In the genomic region with DNA sequence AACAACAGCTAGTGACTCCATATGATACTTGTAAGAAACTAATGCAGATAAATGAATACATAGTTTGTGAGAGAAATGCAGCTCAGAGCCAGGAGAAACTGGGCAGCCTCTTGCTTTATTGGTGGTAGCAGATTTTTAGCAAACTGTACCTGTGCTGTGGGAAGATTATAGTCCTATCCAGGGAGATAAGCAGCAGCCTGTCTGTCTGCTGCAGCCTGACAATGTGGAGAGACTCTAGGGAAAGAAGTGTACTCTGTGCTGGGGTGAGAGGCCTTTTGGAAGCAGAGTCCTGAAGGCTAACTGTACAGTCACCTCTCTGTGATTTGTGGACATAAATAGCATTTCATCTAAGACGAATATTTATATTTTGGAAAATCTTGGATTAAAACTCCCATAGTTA, we compare ENCODE assay signal across 21 mouse cellular contexts. TPM values are rescaled to one million over a fixed set of nuclear protein-coding genes. Genes with fewer than 3 reads are reported as not detected.
A peak's percentile ranks its signal among the peaks of the same experiment; 100 is the strongest.
DNase-seq lines count a peak whose midpoint lies in the region; ATAC-seq and TF ChIP-seq lines count a peak whose summit lies in the region.
"Had no signal": no experiment of that assay in that cellular context is flagged by ENCODE, and none has a peak within 500 bp of the region (broad histone marks: within the 10 kb centered on the region; RNA-seq: fewer than 3 reads in every experiment).

No protein-coding gene starts in this region.

- TF ChIP-seq EP300 in liver, postnatal 0 days (IDR thresholded peaks at IDR 0.05; ENCODE audit: low read depth), result peak; percentile 44; the same call in 1 of the 2 replicates

- no peak for TF ChIP-seq CTCF in gastrocnemius, adult 2 months (IDR thresholded peaks at IDR 0.05)
- TF ChIP-seq CTCF in kidney, adult 2 months (conservative IDR thresholded peaks at IDR 0.05; ENCODE audit: insufficient read depth, insufficient read length, low read depth, low read length), result no peak
- no peak for TF ChIP-seq CTCF in liver, postnatal 0 days (IDR thresholded peaks at IDR 0.05; ENCODE audit: low read depth)

- peaks cover 21% of the 10 kb centered on the region for H3K4me1 ChIP-seq in kidney, adult 2 months (ENCODE audit: control insufficient read depth, insufficient read depth, low read length)
- peaks cover 12% of the 10 kb centered on the region; the same call in 1 of the 2 replicates for H3K4me1 ChIP-seq in kidney, embryonic 16.5 days (ENCODE audit: insufficient read depth, low read length)
- H3K4me1 ChIP-seq in liver, embryonic 11.5 days (replicated peaks; ENCODE audit: control insufficient read depth, insufficient read depth, low read length), result peaks cover 8% of the 10 kb centered on the region
- H3K4me1 ChIP-seq in liver, postnatal 0 days (ENCODE audit: insufficient read depth), result peaks cover 41% of the 10 kb centered on the region
- H3K4me1 ChIP-seq: embryonic facial prominence, embryonic 12.5 days had no signal

- H3K4me3 ChIP-seq in gastrocnemius, adult 2 months, result 0 out of 2 replicates have a peak overlapping the region, but pooled peaks have one; percentile 11
- no peak overlapping the region for H3K4me3 ChIP-seq in kidney, adult 2 months (ENCODE audit: insufficient read depth, low read depth, low read length)
- no peak overlapping the region for H3K4me3 ChIP-seq in kidney, embryonic 16.5 days (ENCODE audit: low read length)
- H3K4me3 ChIP-seq in liver, embryonic 11.5 days (ENCODE audit: low read depth, low read length), result no peak overlapping the region
- no peak overlapping the region for H3K4me3 ChIP-seq in liver, postnatal 0 days (ENCODE audit: low read depth, low read length)
- H3K4me3 ChIP-seq: embryonic facial prominence, embryonic 12.5 days; heart, embryonic 10.5 days; hindbrain, embryonic 15.5 days; midbrain, embryonic 10.5 days had no signal

- ATAC-seq in kidney, embryonic 16.5 days (ENCODE audit: low FRiP score, low TSS enrichment), result no peak
- ATAC-seq in liver, embryonic 11.5 days (replicated peaks; ENCODE audit: low FRiP score), result peak; percentile 83
- ATAC-seq in liver, postnatal 0 days, result no peak
- ATAC-seq: forebrain, embryonic 14.5 days had no signal

- no peaks in the 10 kb centered on the region for H3K9me3 ChIP-seq in kidney, embryonic 16.5 days (ENCODE audit: low read length)
- H3K9me3 ChIP-seq in liver, embryonic 11.5 days (ENCODE audit: control insufficient read depth, low read length), result no peaks in the 10 kb centered on the region
- H3K9me3 ChIP-seq in liver, postnatal 0 days (ENCODE audit: low read length), result no peaks in the 10 kb centered on the region
- H3K9me3 ChIP-seq: embryonic facial prominence, embryonic 12.5 days; heart, embryonic 10.5 days; hindbrain, embryonic 15.5 days; midbrain, embryonic 10.5 days had no signal

- intact Hi-C loops in gastrocnemius, adult 2 months (cut with DNase I), result no loop called here

- TF ChIP-seq POLR2A in kidney, adult 2 months (IDR thresholded peaks at IDR 0.05; ENCODE audit: low read depth, low read length), result no peak

- H3K4me2 ChIP-seq in kidney, embryonic 16.5 days (replicated peaks; ENCODE audit: low read depth, low read length), result no peak overlapping the region
- H3K4me2 ChIP-seq in liver, embryonic 11.5 days, result no peak overlapping the region
- peak overlapping the region; percentile 9; the same call in 1 of the 2 replicates for H3K4me2 ChIP-seq in liver, postnatal 0 days (ENCODE audit: low read depth, low read length)
- H3K4me2 ChIP-seq: embryonic facial prominence, embryonic 12.5 days; hindbrain, embryonic 15.5 days; lung, embryonic 14.5 days had no signal

- H3K27me3 ChIP-seq in kidney, adult 2 months (replicated peaks; ENCODE audit: control insufficient read depth, insufficient read depth, low read length), result no peaks in the 10 kb centered on the region
- H3K27me3 ChIP-seq in kidney, embryonic 16.5 days (ENCODE audit: insufficient read depth, low read length), result no peaks in the 10 kb centered on the region
- no peaks in the 10 kb centered on the region for H3K27me3 ChIP-seq in liver, embryonic 11.5 days (replicated peaks; ENCODE audit: control insufficient read depth, insufficient read depth, low read length)
- H3K27me3 ChIP-seq in liver, postnatal 0 days (ENCODE audit: insufficient read depth, low read length), result no peaks in the 10 kb centered on the region
- H3K27me3 ChIP-seq: embryonic facial prominence, embryonic 12.5 days; hindbrain, embryonic 15.5 days had no signal

- H3K27ac ChIP-seq in gastrocnemius, adult 2 months, result peak overlapping the region; percentile 41
- H3K27ac ChIP-seq in kidney, adult 2 months (ENCODE audit: insufficient read depth, low read depth, low read length), result peak overlapping the region; percentile 56
- no peak overlapping the region for H3K27ac ChIP-seq in kidney, embryonic 16.5 days (ENCODE audit: low read length)
- no peak overlapping the region for H3K27ac ChIP-seq in liver, embryonic 11.5 days (ENCODE audit: low read depth, low read length)
- no peak overlapping the region for H3K27ac ChIP-seq in liver, postnatal 0 days (ENCODE audit: low read depth)
- H3K27ac ChIP-seq: embryonic facial prominence, embryonic 12.5 days; heart, embryonic 10.5 days; hindbrain, embryonic 15.5 days; midbrain, embryonic 10.5 days had no signal

- DNase-seq in gastrocnemius, adult 2 months, result no peak
- no peak for DNase-seq in gastrocnemius, adult 8-10 months (ENCODE audit: low spot score in 2 of 2)
- DNase-seq in kidney, adult 2 months, result no peak
- DNase-seq in liver, embryonic 11.5 days (ENCODE audit: low spot score), result no peak
- DNase-seq in liver, postnatal 0 days, result no peak
- no peak for DNase-seq in right cerebral cortex, postnatal 4 days
- DNase-seq in gastrocnemius, postnatal 25 days, result no peak
- DNase-seq: adrenal gland, postnatal 14 days; cerebellum, adult 2 months; cerebellum, postnatal 25 days; gastrocnemius, postnatal 14 days; kidney, adult 8-10 months; kidney, postnatal 14 days; layer of hippocampus, postnatal 36 days; lung, embryonic 14.5 days had no signal

- H3K9ac ChIP-seq in kidney, embryonic 16.5 days (replicated peaks; ENCODE audit: low read length), result no peak overlapping the region
- no peak overlapping the region for H3K9ac ChIP-seq in liver, embryonic 11.5 days (ENCODE audit: low read depth, low read length)
- H3K9ac ChIP-seq in liver, postnatal 0 days (replicated peaks), result no peak overlapping the region
- H3K9ac ChIP-seq: embryonic facial prominence, embryonic 12.5 days; hindbrain, embryonic 15.5 days; lung, embryonic 14.5 days had no signal

- WGBS in kidney, adult 2 months, result 33% methylated on average over 1 of the region's 1 CpGs
- WGBS in kidney, embryonic 16.5 days, result 74% methylated on average over 1 of the region's 1 CpGs
- WGBS in liver, embryonic 11.5 days, result 73% methylated on average over 1 of the region's 1 CpGs
- 74% methylated on average over 1 of the region's 1 CpGs for WGBS in liver, postnatal 0 days (ENCODE audit: insufficient replicate concordance)

- peaks cover 1% of the 10 kb centered on the region; the same call in 1 of the 2 replicates for H3K36me3 ChIP-seq in kidney, adult 2 months (ENCODE audit: control insufficient read depth, insufficient read depth, low read length)
- H3K36me3 ChIP-seq in kidney, embryonic 16.5 days (ENCODE audit: insufficient read depth, low read length), result no peaks in the 10 kb centered on the region
- no peaks in the 10 kb centered on the region for H3K36me3 ChIP-seq in liver, embryonic 11.5 days (ENCODE audit: control insufficient read depth, insufficient read depth, low read length)
- H3K36me3 ChIP-seq in liver, postnatal 0 days (replicated peaks; ENCODE audit: insufficient read depth, low read length), result peaks cover 72% of the 10 kb centered on the region
- H3K36me3 ChIP-seq: embryonic facial prominence, embryonic 12.5 days; heart, embryonic 10.5 days; hindbrain, embryonic 15.5 days; midbrain, embryonic 10.5 days had no signal

RNA-seq across cellular contexts. Expression of a gene that starts 11.7 kb away (rescaled TPM):
- 100 to 1,000 TPM in 1 of 2 experiments, 10 to 100 TPM in 1; 95.0 to 120 TPM for total RNA-seq in gastrocnemius, adult 2 months (2021)
- 100 to 1,000 TPM in 2 of 4 experiments, 10 to 100 TPM in 2; 81.9 to 144 (median 103) TPM for total RNA-seq in gastrocnemius, adult 8-10 months (2022)
- polyA plus RNA-seq in kidney, adult 2 months (2012; rRNA removed), result 27.2 and 30.0 TPM in 2 replicates
- polyA plus RNA-seq in kidney, embryonic 16.5 days (2015; fragmentation: Nextera tagmentation; extraction: Ambion mirVana), result 4.0 and 4.3 TPM in 2 replicates
- 14.4 and 15.8 TPM in 2 replicates for polyA plus RNA-seq in liver, embryonic 11.5 days (2014; fragmentation: Nextera tagmentation; extraction: Ambion mirVana)
- 7.0 and 10.0 TPM in 2 replicates for polyA plus RNA-seq in liver, postnatal 0 days (2015; fragmentation: Nextera tagmentation; extraction: Ambion mirVana)
- 10 to 100 TPM; 65.3 to 91.5 TPM for total RNA-seq in gastrocnemius, postnatal 25 days (2021)

Comparison
In these comparisons a context has a peak if more than half of its experiments do, and no peak if none do; other contexts are left out.
1. H3K27ac ChIP-seq: peak in gastrocnemius, adult 2 months (single experiment) and kidney, adult 2 months (single experiment); none in kidney, embryonic 16.5 days (single experiment), liver, embryonic 11.5 days (single experiment) and liver, postnatal 0 days (single experiment).